Mouse (Mus musculus): ENCODE measurements at regions not wholly inside any gene's neighbourhood (a gene's known extent, or its start where the extent isn't known, plus 50 kb on each side); places are given as distances from the start of the nearest gene placed in this dataset.

DNA sequence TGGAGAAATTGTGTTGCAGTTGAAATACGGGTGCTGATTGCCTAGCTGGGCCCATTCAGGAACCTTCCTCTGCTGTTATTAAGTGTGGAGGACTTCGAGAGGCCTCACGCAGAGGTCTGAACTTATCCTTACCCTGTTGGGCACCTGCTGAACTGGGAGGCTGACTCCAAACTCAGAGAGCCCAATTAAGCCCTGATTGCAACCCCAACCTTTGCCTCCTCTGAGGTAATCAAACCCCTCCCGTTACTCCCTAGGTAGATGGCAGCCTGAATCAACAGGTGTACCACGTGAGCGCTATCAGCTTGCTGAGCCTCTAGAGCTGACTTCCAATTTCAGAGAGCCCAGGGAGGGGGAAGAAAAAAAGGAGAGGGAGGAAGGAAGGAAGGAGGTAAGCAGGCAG is 79.9 kb upstream of the Dscam start:
- TF ChIP-seq EP300 (IDR thresholded peaks at IDR 0.05; ENCODE audit: low read depth) (no peak), CTCF (IDR thresholded peaks at IDR 0.05; ENCODE audit: low read depth) (no peak)
- Histone ChIP-seq H3K9me3 (ENCODE audit: control insufficient read depth, low read length) (no peaks in the 10 kb centered on the region), H3K9ac (replicated peaks) (no peak overlapping the region), H3K4me3 (ENCODE audit: insufficient read depth in 1 of 2, low read depth in 2 of 2, low read length in 2 of 2) (no peak overlapping the region), H3K4me2 (ENCODE audit: low read depth) (no peak overlapping the region), H3K27me3 (ENCODE audit: control insufficient read depth, insufficient read depth, low read length) (no peaks in the 10 kb centered on the region), H3K4me1 (replicated peaks; ENCODE audit: control insufficient read depth in 2 of 2, insufficient read depth in 2 of 2, low read length in 1 of 2) (no peaks in the 10 kb centered on the region), H3K27ac (no peak overlapping the region), H3K36me3 (replicated peaks; ENCODE audit: control insufficient read depth, insufficient read depth, low read depth) (no peaks in the 10 kb centered on the region)
- DNase-seq (ENCODE audit: low read depth in 3 of 3, low spot score in 3 of 3) (no peak), ATAC-seq (ENCODE audit: insufficient read depth) (no peak)
- 63% methylated on average over 6 of the region's 6 CpGs for WGBS (ENCODE audit: insufficient replicate concordance)

DNA sequence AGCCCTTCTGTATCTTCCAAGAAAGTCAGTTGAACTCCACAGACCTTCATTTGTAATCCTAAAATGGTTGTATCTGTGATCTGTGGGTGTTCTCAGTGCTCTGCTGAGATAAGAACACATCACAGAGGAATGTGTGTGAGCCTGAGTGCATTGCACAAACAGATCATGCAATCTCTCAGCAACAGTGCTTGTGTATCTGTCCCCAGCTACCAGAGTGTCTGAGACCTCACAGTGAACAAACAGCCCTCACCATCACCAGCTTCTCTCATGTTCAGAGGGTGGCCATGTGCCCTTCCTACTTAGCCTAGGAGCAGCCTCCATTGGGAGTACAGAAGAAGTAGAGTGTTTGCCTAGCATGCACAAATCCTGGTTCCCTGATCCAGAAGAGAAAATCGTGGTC is 82.0 kb upstream of the Dscam start:
- H3K9me3 ChIP-seq (ENCODE audit: control insufficient read depth, low read length) = no peaks in the 10 kb centered on the region
- ATAC-seq (ENCODE audit: insufficient read depth) (0 out of 2 replicates have a peak, but pooled peaks have one; percentile 23), DNase-seq (ENCODE audit: low read depth in 3 of 3, low spot score in 3 of 3) (no peak)
- H3K9ac ChIP-seq (replicated peaks) = no peak overlapping the region
- 55% methylated on average over 1 of the region's 1 CpGs for WGBS (ENCODE audit: insufficient replicate concordance)
- no peak overlapping the region for H3K4me3 ChIP-seq (ENCODE audit: insufficient read depth in 1 of 2, low read depth in 2 of 2, low read length in 2 of 2)
- no peak overlapping the region for H3K4me2 ChIP-seq (ENCODE audit: low read depth)
- no peaks in the 10 kb centered on the region for H3K27me3 ChIP-seq (ENCODE audit: control insufficient read depth, insufficient read depth, low read length)
- H3K27ac ChIP-seq = no peak overlapping the region
- no peaks in the 10 kb centered on the region for H3K4me1 ChIP-seq (replicated peaks; ENCODE audit: control insufficient read depth in 2 of 2, insufficient read depth in 2 of 2, low read length in 1 of 2)
- H3K36me3 ChIP-seq (replicated peaks; ENCODE audit: control insufficient read depth, insufficient read depth, low read depth) = no peaks in the 10 kb centered on the region
- no peak for TF ChIP-seq EP300 (IDR thresholded peaks at IDR 0.05; ENCODE audit: low read depth)
- no peak for TF ChIP-seq CTCF (IDR thresholded peaks at IDR 0.05; ENCODE audit: low read depth)

DNA sequence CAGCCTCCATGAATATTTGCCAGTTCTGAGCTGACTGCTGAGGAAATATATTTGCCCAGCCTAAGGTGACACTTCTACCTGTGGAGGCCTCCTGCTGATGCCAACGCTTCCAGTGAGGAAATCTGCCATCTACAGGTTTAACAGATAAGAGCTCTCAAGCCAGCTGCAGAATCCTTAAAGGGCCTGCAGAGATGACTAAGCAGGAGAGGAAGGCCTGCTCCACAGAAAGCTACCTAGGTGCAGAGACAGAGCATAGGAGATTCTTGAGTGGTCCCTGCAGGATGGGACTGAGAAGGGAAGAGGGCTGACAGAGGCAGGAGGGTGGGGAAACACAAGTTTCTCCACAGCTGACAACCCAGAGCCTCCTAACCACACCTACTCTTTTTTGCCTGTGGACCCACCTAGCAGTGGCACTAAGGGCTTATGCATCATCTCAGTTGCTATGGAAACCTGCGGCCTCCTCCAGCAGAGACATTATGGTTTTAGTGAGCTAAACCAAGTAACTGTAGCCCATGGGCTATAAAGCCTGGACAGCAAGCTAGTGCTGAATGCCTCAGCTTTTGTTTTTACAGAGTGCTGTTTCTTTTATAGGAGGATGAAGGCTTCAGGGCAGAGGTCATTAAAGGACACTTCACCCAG is 82.6 kb upstream of the Dscam start:
- DNase-seq (ENCODE audit: low read depth in 3 of 3, low spot score in 3 of 3) = no peak
- H3K9me3 ChIP-seq (ENCODE audit: control insufficient read depth, low read length) = no peaks in the 10 kb centered on the region
- H3K27me3 ChIP-seq (ENCODE audit: control insufficient read depth, insufficient read depth, low read length) = no peaks in the 10 kb centered on the region
- ATAC-seq (ENCODE audit: insufficient read depth) = no peak
- H3K36me3 ChIP-seq (replicated peaks; ENCODE audit: control insufficient read depth, insufficient read depth, low read depth) = no peaks in the 10 kb centered on the region
- WGBS (ENCODE audit: insufficient replicate concordance) = 46% methylated on average over 2 of the region's 2 CpGs
- no peak for TF ChIP-seq EP300 (IDR thresholded peaks at IDR 0.05; ENCODE audit: low read depth)
- TF ChIP-seq CTCF (IDR thresholded peaks at IDR 0.05; ENCODE audit: low read depth) = no peak
- no peak overlapping the region for H3K4me3 ChIP-seq (ENCODE audit: insufficient read depth in 1 of 2, low read depth in 2 of 2, low read length in 2 of 2)
- H3K4me1 ChIP-seq (replicated peaks; ENCODE audit: control insufficient read depth in 2 of 2, insufficient read depth in 2 of 2, low read length in 1 of 2) = no peaks in the 10 kb centered on the region
- no peak overlapping the region for H3K27ac ChIP-seq
- no peak overlapping the region for H3K9ac ChIP-seq (replicated peaks)
- no peak overlapping the region for H3K4me2 ChIP-seq (ENCODE audit: low read depth)

DNA sequence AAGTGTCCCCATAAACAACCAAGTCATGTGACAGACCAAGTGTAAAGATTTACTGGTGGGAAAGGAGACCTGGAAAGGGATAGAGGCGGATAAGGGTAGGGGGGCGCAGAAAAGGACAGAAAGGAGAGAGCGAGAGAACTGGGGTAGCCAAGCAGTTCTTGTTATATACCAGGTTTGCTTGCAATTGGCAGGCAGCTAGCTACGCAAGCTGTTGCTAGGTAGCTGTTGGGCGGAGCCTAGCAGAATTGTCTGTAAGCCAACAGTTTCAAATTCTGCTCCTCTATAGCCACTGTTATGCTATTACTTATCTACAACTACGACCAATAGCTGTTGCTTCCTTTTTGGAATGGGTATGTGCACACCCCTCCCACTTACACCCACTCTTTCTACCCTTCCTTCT is 88.3 kb upstream of the Dscam start:
- Histone ChIP-seq H3K27ac (no peak overlapping the region), H3K4me3 (ENCODE audit: insufficient read depth in 1 of 2, low read depth in 2 of 2, low read length in 2 of 2) (no peak overlapping the region), H3K36me3 (replicated peaks; ENCODE audit: control insufficient read depth, insufficient read depth, low read depth) (no peaks in the 10 kb centered on the region), H3K9me3 (ENCODE audit: control insufficient read depth, low read length) (no peaks in the 10 kb centered on the region), H3K4me2 (ENCODE audit: low read depth) (no peak overlapping the region), H3K27me3 (ENCODE audit: control insufficient read depth, insufficient read depth, low read length) (no peaks in the 10 kb centered on the region), H3K9ac (replicated peaks) (no peak overlapping the region), H3K4me1 (replicated peaks; ENCODE audit: control insufficient read depth in 2 of 2, insufficient read depth in 2 of 2, low read length in 1 of 2) (no peaks in the 10 kb centered on the region)
- DNase-seq (ENCODE audit: low read depth in 3 of 3, low spot score in 3 of 3) = no peak
- WGBS (ENCODE audit: insufficient replicate concordance) = 66% methylated on average over 6 of the region's 6 CpGs
- TF ChIP-seq EP300 (IDR thresholded peaks at IDR 0.05; ENCODE audit: low read depth) (no peak), CTCF (IDR thresholded peaks at IDR 0.05; ENCODE audit: low read depth) (no peak)
- no peak for ATAC-seq (ENCODE audit: insufficient read depth)

DNA sequence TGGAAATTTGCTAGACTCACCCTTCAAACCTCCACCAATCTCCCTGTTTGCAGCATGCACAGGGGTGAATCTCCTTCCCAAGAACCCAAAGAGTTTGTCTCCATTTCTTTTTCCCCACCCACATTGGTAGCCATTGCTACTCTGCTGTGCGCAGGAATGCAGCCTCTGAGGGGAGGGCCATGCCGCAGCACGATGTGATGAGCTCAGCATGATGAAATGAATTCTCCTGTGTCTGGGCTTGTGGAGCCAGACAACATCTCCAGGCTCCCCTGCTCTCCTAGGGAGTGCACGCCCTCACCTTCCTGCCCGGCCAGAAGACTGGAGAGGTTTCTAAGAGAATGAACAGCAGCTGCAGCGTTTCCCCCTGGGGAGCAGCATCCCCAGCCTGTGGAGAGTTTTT is 92.9 kb upstream of the Dscam start:
- TF ChIP-seq CTCF (IDR thresholded peaks at IDR 0.05; ENCODE audit: low read depth) = no peak
- TF ChIP-seq EP300 (IDR thresholded peaks at IDR 0.05; ENCODE audit: low read depth) = no peak
- DNase-seq (ENCODE audit: low read depth in 3 of 3, low spot score in 3 of 3) = no peak
- H3K4me1 ChIP-seq (replicated peaks; ENCODE audit: control insufficient read depth in 2 of 2, insufficient read depth in 2 of 2, low read length in 1 of 2) = no peaks in the 10 kb centered on the region
- no peak overlapping the region for H3K9ac ChIP-seq (replicated peaks)
- no peak for ATAC-seq (ENCODE audit: insufficient read depth)
- no peak overlapping the region for H3K4me2 ChIP-seq (ENCODE audit: low read depth)
- H3K36me3 ChIP-seq (replicated peaks; ENCODE audit: control insufficient read depth, insufficient read depth, low read depth) = no peaks in the 10 kb centered on the region
- no peaks in the 10 kb centered on the region for H3K9me3 ChIP-seq (ENCODE audit: control insufficient read depth, low read length)
- H3K4me3 ChIP-seq (ENCODE audit: insufficient read depth in 1 of 2, low read depth in 2 of 2, low read length in 2 of 2) = no peak overlapping the region
- no peak overlapping the region for H3K27ac ChIP-seq
- 18% methylated on average over 6 of the region's 6 CpGs for WGBS (ENCODE audit: insufficient replicate concordance)
- no peaks in the 10 kb centered on the region for H3K27me3 ChIP-seq (ENCODE audit: control insufficient read depth, insufficient read depth, low read length)
